Mouse (Mus musculus): ENCODE results near the gene Map3k20.

- TF ChIP-seq CTCF (IDR thresholded peaks at IDR 0.05; ENCODE audit: low read depth) (no peak), EP300 (IDR thresholded peaks at IDR 0.05; ENCODE audit: low read depth) (no peak)
Observed at GRCm38 (mm10) chr2:72260704-72261103, 24.7 kb upstream of the Map3k20 start.

Data from liver, postnatal 0 days (tissue).